34 mouse cellular contexts compared by ENCODE assay signal in genomic region chr5:140446054-140446453, GRCm38 (mm10). TPM values are rescaled to one million over a fixed set of nuclear protein-coding genes. Genes with fewer than 3 reads are reported as not detected.
DNase-seq lines count a peak whose midpoint lies in the region; ATAC-seq lines count a peak whose summit lies in the region.
"Had no signal": no experiment of that assay in that cellular context is flagged by ENCODE, and none has a peak within 500 bp of the region (broad histone marks: within the 10 kb centered on the region; RNA-seq: fewer than 3 reads in every experiment).

No protein-coding gene starts in this region.

- peak overlapping the region; percentile 63 for H3K27ac ChIP-seq in heart, embryonic 13.5 days (replicated peaks)
- H3K27ac ChIP-seq in liver, embryonic 12.5 days: no peak overlapping the region
- H3K27ac ChIP-seq: forebrain, embryonic 13.5 days; hindbrain, embryonic 10.5 days; hindbrain, embryonic 15.5 days; neural tube, embryonic 13.5 days; stomach, postnatal 0 days had no signal

- no peak overlapping the region for H3K4me2 ChIP-seq in heart, embryonic 13.5 days
- no peak overlapping the region for H3K4me2 ChIP-seq in liver, embryonic 12.5 days
- H3K4me2 ChIP-seq: forebrain, embryonic 13.5 days; hindbrain, embryonic 15.5 days; midbrain, embryonic 11.5 days; neural tube, embryonic 13.5 days had no signal

- 0 out of 2 replicates have a peak overlapping the region, but pooled peaks have one; percentile 8 for H3K9ac ChIP-seq in heart, embryonic 13.5 days
- no peak overlapping the region for H3K9ac ChIP-seq in liver, embryonic 12.5 days
- H3K9ac ChIP-seq: forebrain, embryonic 13.5 days; hindbrain, embryonic 15.5 days; neural tube, embryonic 13.5 days had no signal

- no peak for ATAC-seq in heart, embryonic 13.5 days (ENCODE audit: extremely low read depth, insufficient number of reproducible peaks, low FRiP score, low TSS enrichment)
- ATAC-seq in liver, embryonic 12.5 days: 0 out of 2 replicates have a peak, but pooled peaks have one; percentile 4
- ATAC-seq: forebrain, embryonic 13.5 days; inflammation-experienced regulatory T-cells, adult 6 months had no signal

- 59% methylated on average over 7 of the region's 7 CpGs for WGBS in heart, embryonic 13.5 days
- WGBS in liver, embryonic 12.5 days (ENCODE audit: insufficient replicate concordance): 76% methylated on average over 7 of the region's 7 CpGs

- H3K36me3 ChIP-seq in heart, embryonic 13.5 days: peaks cover 48% of the 10 kb centered on the region
- H3K36me3 ChIP-seq in liver, embryonic 12.5 days: peaks cover 50% of the 10 kb centered on the region

- no peaks in the 10 kb centered on the region for H3K27me3 ChIP-seq in heart, embryonic 13.5 days (replicated peaks)
- no peaks in the 10 kb centered on the region for H3K27me3 ChIP-seq in liver, embryonic 12.5 days (replicated peaks)
- H3K27me3 ChIP-seq: forebrain, embryonic 13.5 days; hindbrain, embryonic 15.5 days; neural tube, embryonic 13.5 days had no signal

- H3K4me1 ChIP-seq in heart, embryonic 13.5 days: peaks cover 30% of the 10 kb centered on the region
- H3K4me1 ChIP-seq in liver, embryonic 12.5 days: no peaks in the 10 kb centered on the region
- H3K4me1 ChIP-seq: forebrain, embryonic 13.5 days; hindbrain, embryonic 10.5 days; hindbrain, embryonic 15.5 days; neural tube, embryonic 13.5 days had no signal

- DNase-seq in adrenal gland, postnatal 14 days: peak; percentile 29
- DNase-seq in adrenal gland, adult 2 months: no peak
- no peak for DNase-seq in heart, adult 18-20 months
- no peak for DNase-seq in liver
- peak; percentile 7 for DNase-seq in brain, adult 2 months (ENCODE audit: low read depth, low spot score)
- DNase-seq: cerebellum, adult 11 months; cerebellum, adult 9-10 months; cerebellum, postnatal 36 days; gastrocnemius, postnatal 10 days; kidney, adult 11 months; kidney, postnatal 14 days; lung, adult 18-20 months; right cerebral cortex, postnatal 4 days; thymus, adult 18-20 months; thymus, postnatal 25 days had no signal

- H3K4me3 ChIP-seq in heart, embryonic 13.5 days: no peak overlapping the region
- H3K4me3 ChIP-seq in liver, embryonic 12.5 days: no peak overlapping the region
- H3K4me3 ChIP-seq: forebrain, embryonic 13.5 days; hindbrain, embryonic 10.5 days; hindbrain, embryonic 15.5 days; neural tube, embryonic 13.5 days had no signal

- no peaks in the 10 kb centered on the region for H3K9me3 ChIP-seq in heart, embryonic 13.5 days
- no peaks in the 10 kb centered on the region for H3K9me3 ChIP-seq in liver, embryonic 12.5 days (replicated peaks)
- H3K9me3 ChIP-seq: forebrain, embryonic 13.5 days; G1E; hindbrain, embryonic 10.5 days; hindbrain, embryonic 15.5 days; neural tube, embryonic 13.5 days had no signal

RNA-seq across cellular contexts. Expression of gene Gm4869, which starts 0.6 kb away (rescaled TPM):
- total RNA-seq in adrenal gland, postnatal 14 days (2021): not detected in 2 replicates
- under 1 TPM; 0.10 to 0.14 TPM for total RNA-seq in adrenal gland, adult 2 months (2021)
- polyA plus RNA-seq in adrenal gland, adult 2 months (2012; rRNA removed): 0.03 and 0.10 TPM in 2 replicates
- polyA plus RNA-seq in heart, embryonic 13.5 days (2015; fragmentation: Nextera tagmentation; extraction: Ambion mirVana): 0.07 and 0.08 TPM in 2 replicates
- total RNA-seq in heart, adult 18-20 months (2021): not detected
- not detected in 2 replicates for polyA plus RNA-seq in liver, embryonic 12.5 days (2016; fragmentation: Nextera tagmentation; extraction: Ambion mirVana)
- total RNA-seq: G1E; gastrocnemius, postnatal 10 days; layer of hippocampus, adult 18-20 months; layer of hippocampus, postnatal 10 days; left cerebral cortex, adult 18-20 months; left cerebral cortex, postnatal 14 days; liver, adult 2 months; megakaryocyte, adult 5-6 weeks had no signal
- polyA plus RNA-seq: forebrain, embryonic 13.5 days; G1E; gonadal fat pad, adult 2 months; hindbrain, embryonic 10.5 days; hindbrain, embryonic 15.5 days; inflammation-experienced regulatory T-cells, adult 6 months; kidney, embryonic 14.5 days; limb, embryonic 11.5 days; liver, adult 2 months; midbrain, embryonic 11.5 days; neural tube, embryonic 13.5 days; stomach, postnatal 0 days had no signal

RNA-seq across cellular contexts. Expression of gene Eif3b, which starts 26.9 kb away (rescaled TPM):
- total RNA-seq in adrenal gland, postnatal 14 days (2021): 154 and 167 TPM in 2 replicates
- 100 to 1,000 TPM; 161 to 186 TPM for total RNA-seq in adrenal gland, adult 2 months (2021)
- 86.3 and 128 TPM in 2 replicates for polyA plus RNA-seq in adrenal gland, adult 2 months (2012; rRNA removed)
- polyA plus RNA-seq in heart, embryonic 13.5 days (2015; fragmentation: Nextera tagmentation; extraction: Ambion mirVana): 80.5 and 82.6 TPM in 2 replicates
- 10 to 100 TPM; 97.4 to 97.6 TPM for total RNA-seq in heart, adult 18-20 months (2021)
- polyA plus RNA-seq in liver, embryonic 12.5 days (2016; fragmentation: Nextera tagmentation; extraction: Ambion mirVana): 217 and 229 TPM in 2 replicates

RNA-seq across cellular contexts. Expression of gene Snx8, which starts 57.0 kb away (rescaled TPM):
- total RNA-seq in adrenal gland, postnatal 14 days (2021): 17.7 and 26.1 TPM in 2 replicates
- total RNA-seq in adrenal gland, adult 2 months (2021): 10 to 100 TPM; 13.9 to 19.1 TPM
- 12.4 and 12.8 TPM in 2 replicates for polyA plus RNA-seq in adrenal gland, adult 2 months (2012; rRNA removed)
- 15.0 and 16.1 TPM in 2 replicates for polyA plus RNA-seq in heart, embryonic 13.5 days (2015; fragmentation: Nextera tagmentation; extraction: Ambion mirVana)
- 10 to 100 TPM; 15.3 to 17.3 TPM for total RNA-seq in heart, adult 18-20 months (2021)
- 11.9 and 14.0 TPM in 2 replicates for polyA plus RNA-seq in liver, embryonic 12.5 days (2016; fragmentation: Nextera tagmentation; extraction: Ambion mirVana)

RNA-seq across cellular contexts. Expression of gene Chst12, which starts 59.3 kb away (rescaled TPM):
- 8.3 and 12.9 TPM in 2 replicates for total RNA-seq in adrenal gland, postnatal 14 days (2021)
- total RNA-seq in adrenal gland, adult 2 months (2021): 10 to 100 TPM in 1 of 2 experiments, 1 to 10 TPM in 1; 9.7 to 17.4 TPM
- 16.6 and 16.7 TPM in 2 replicates for polyA plus RNA-seq in adrenal gland, adult 2 months (2012; rRNA removed)
- polyA plus RNA-seq in heart, embryonic 13.5 days (2015; fragmentation: Nextera tagmentation; extraction: Ambion mirVana): 16.2 and 17.5 TPM in 2 replicates
- 1 to 10 TPM; 4.9 to 6.9 TPM for total RNA-seq in heart, adult 18-20 months (2021)
- 12.4 TPM in 2 replicates for polyA plus RNA-seq in liver, embryonic 12.5 days (2016; fragmentation: Nextera tagmentation; extraction: Ambion mirVana)

Comparison
In these comparisons a context has a peak if more than half of its experiments do, and no peak if none do; other contexts are left out.
1. DNase-seq: peak in adrenal gland, postnatal 14 days (single experiment) and brain, adult 2 months (single experiment); none in adrenal gland, adult 2 months (single experiment), heart, adult 18-20 months (0 of 2) and liver (single experiment).